ENCODE assay signal across 8 mouse cellular contexts in genomic region chr7:89337711-89338349, GRCm38 (mm10).
DNase-seq lines count a peak whose midpoint lies in the region; ATAC-seq and TF ChIP-seq lines count a peak whose summit lies in the region.

No protein-coding gene starts in this region.

- no peaks in the 10 kb centered on the region for H3K9me3 ChIP-seq in neural tube, embryonic 11.5 days (ENCODE audit: control insufficient read depth, low read length)
- no peaks in the 10 kb centered on the region for H3K9me3 ChIP-seq in limb, embryonic 12.5 days
- no peaks in the 10 kb centered on the region for H3K9me3 ChIP-seq in stomach, embryonic 15.5 days

- no peak for TF ChIP-seq POLR2A in cerebellum, adult 2 months (IDR thresholded peaks at IDR 0.05; ENCODE audit: borderline replicate concordance, insufficient read depth, low read length)

- no peak for TF ChIP-seq CTCF in cerebellum, adult 2 months (IDR thresholded peaks at IDR 0.05; ENCODE audit: borderline replicate concordance, insufficient read depth, low read depth, low read length)

- no peaks in the 10 kb centered on the region for H3K4me1 ChIP-seq in cerebellum, adult 2 months (ENCODE audit: control insufficient read depth, insufficient read depth, low read length)
- peaks cover 5% of the 10 kb centered on the region for H3K4me1 ChIP-seq in neural tube, embryonic 11.5 days (ENCODE audit: control insufficient read depth, insufficient read depth, low read length)
- peaks cover 15% of the 10 kb centered on the region for H3K4me1 ChIP-seq in limb, embryonic 12.5 days (replicated peaks)
- H3K4me1 ChIP-seq in stomach, embryonic 15.5 days = peaks cover 9% of the 10 kb centered on the region; the same call in 1 of the 2 replicates

- peak overlapping the region; percentile 70 for H3K9ac ChIP-seq in neural tube, embryonic 11.5 days (ENCODE audit: low read length)
- H3K9ac ChIP-seq in limb, embryonic 12.5 days (replicated peaks) = peak overlapping the region; percentile 90
- H3K9ac ChIP-seq in stomach, embryonic 15.5 days = peak overlapping the region; percentile 75

- peak overlapping the region; percentile 94 for H3K4me2 ChIP-seq in neural tube, embryonic 11.5 days (ENCODE audit: low read depth)
- peak overlapping the region; percentile 94 for H3K4me2 ChIP-seq in limb, embryonic 12.5 days
- H3K4me2 ChIP-seq in stomach, embryonic 15.5 days = peak overlapping the region; percentile 77

- no peaks in the 10 kb centered on the region for H3K27me3 ChIP-seq in cerebellum, adult 2 months (ENCODE audit: control insufficient read depth, insufficient read depth, low read length)
- H3K27me3 ChIP-seq in neural tube, embryonic 11.5 days (ENCODE audit: control insufficient read depth, insufficient read depth, low read length) = no peaks in the 10 kb centered on the region
- H3K27me3 ChIP-seq in limb, embryonic 12.5 days = no peaks in the 10 kb centered on the region
- H3K27me3 ChIP-seq in stomach, embryonic 15.5 days (replicated peaks) = no peaks in the 10 kb centered on the region

- H3K27ac ChIP-seq in cerebellum, adult 2 months (ENCODE audit: insufficient read depth, low read length) = peak overlapping the region; percentile 89; the same call in 1 of the 2 replicates
- H3K27ac ChIP-seq in neural tube, embryonic 11.5 days (ENCODE audit: low read depth, low read length) = no peak overlapping the region
- H3K27ac ChIP-seq in limb, embryonic 12.5 days = no peak overlapping the region; the same call in 1 of the 2 replicates
- H3K27ac ChIP-seq in stomach, embryonic 15.5 days = peak overlapping the region; percentile 77

- no peak for ATAC-seq in neural tube, embryonic 11.5 days (ENCODE audit: insufficient read depth, low FRiP score, low TSS enrichment)
- peak; percentile 28; the same call in 1 of the 2 replicates for ATAC-seq in limb, embryonic 12.5 days (ENCODE audit: insufficient number of reproducible peaks, insufficient read depth, low FRiP score, low TSS enrichment, low read depth)
- ATAC-seq in stomach, embryonic 15.5 days (ENCODE audit: insufficient read depth, low FRiP score, low read depth) = no peak

- DNase-seq in cerebellum, adult 2 months = no peak
- DNase-seq in cerebellum, adult 9-11 months = no peak
- DNase-seq in neural tube, embryonic 11.5 days (ENCODE audit: low spot score) = no peak
- no peak for DNase-seq in neural tube, embryonic 10.5 days (ENCODE audit: extremely low spot score, low spot score)
- no peak for DNase-seq in ovary, postnatal 36 days (ENCODE audit: low spot score)
- DNase-seq in spleen, postnatal 14 days (ENCODE audit: low spot score in 2 of 2) = no peak

- peak overlapping the region; percentile 74 for H3K4me3 ChIP-seq in cerebellum, adult 2 months (replicated peaks; ENCODE audit: insufficient read depth, low read depth, low read length)
- peak overlapping the region; percentile 68 for H3K4me3 ChIP-seq in neural tube, embryonic 11.5 days (ENCODE audit: low read depth, low read length)
- H3K4me3 ChIP-seq in limb, embryonic 12.5 days (replicated peaks) = peak overlapping the region; percentile 91
- peak overlapping the region; percentile 92 for H3K4me3 ChIP-seq in stomach, embryonic 15.5 days (replicated peaks)

- 5% methylated on average over 10 of the region's 10 CpGs for WGBS in cerebellum, adult 2 months
- WGBS in neural tube, embryonic 11.5 days = 52% methylated on average over 10 of the region's 10 CpGs
- 53% methylated on average over 10 of the region's 10 CpGs for WGBS in limb, embryonic 12.5 days
- 32% methylated on average over 10 of the region's 10 CpGs for WGBS in stomach, embryonic 15.5 days

- H3K36me3 ChIP-seq in neural tube, embryonic 11.5 days (ENCODE audit: control insufficient read depth, insufficient read depth, low read length) = no peaks in the 10 kb centered on the region
- H3K36me3 ChIP-seq in limb, embryonic 12.5 days = no peaks in the 10 kb centered on the region
- H3K36me3 ChIP-seq in stomach, embryonic 15.5 days = no peaks in the 10 kb centered on the region

Comparison
In these comparisons a context has a peak if more than half of its experiments do, and no peak if none do; other contexts are left out.
1. H3K27ac ChIP-seq: peak in cerebellum, adult 2 months (single experiment) and stomach, embryonic 15.5 days (single experiment); none in neural tube, embryonic 11.5 days (single experiment) and limb, embryonic 12.5 days (single experiment).
2. Peak in every context shown above with its lines, with median percentiles within 50 percentile points of each other: H3K4me3 ChIP-seq, H3K4me2 ChIP-seq and H3K9ac ChIP-seq.